Mouse (Mus musculus) testis, adult 2 months (tissue): Measurements from ENCODE around the gene Akr1d1.

ENCODE experiments used
- CTCF ChIP-seq: fragments of 200-500 bp; IDR thresholded peaks from 2 replicates; pipeline ENCODE4 v1.5.1; 2012; ENCODE audit warnings: low read depth, mild to moderate bottlenecking, inconsistent platforms, low read length, moderate library complexity; ENCODE audit not compliant: control insufficient read depth, insufficient read depth, insufficient replicate concordance
- POLR2A ChIP-seq: fragments of 200-500 bp; IDR thresholded peaks from 2 replicates; pipeline ENCODE4 v1.6.1; 2012; ENCODE audit warnings: low read depth, mild to moderate bottlenecking, inconsistent platforms, low read length, moderate library complexity; ENCODE audit not compliant: control insufficient read depth

DNA sequence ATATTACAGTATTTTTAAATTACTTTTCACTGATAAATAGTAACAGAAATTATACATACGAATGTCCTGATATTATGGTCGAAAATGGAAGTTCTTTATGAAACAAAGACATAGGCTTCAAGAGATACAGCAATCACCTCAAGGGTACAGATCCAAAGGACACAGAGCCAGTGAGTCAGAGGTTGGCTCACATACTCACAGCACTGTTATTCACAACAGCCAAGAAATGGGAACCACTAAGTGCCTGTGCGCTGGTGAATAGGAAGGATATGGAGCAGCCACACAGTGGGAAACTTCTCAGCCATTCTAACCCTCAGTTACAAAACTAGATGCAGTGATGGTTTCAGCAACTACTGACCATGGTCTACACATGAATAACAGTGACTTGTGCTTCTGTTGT lies 37.7 kb upstream of the Akr1d1 start:
- no peak for TF ChIP-seq CTCF
- TF ChIP-seq POLR2A, result no peak
